Mouse (Mus musculus) heart, adult 18-20 months (tissue): ENCODE results near the gene Aqp8. TPM values are rescaled to one million over a fixed set of nuclear protein-coding genes. Genes with fewer than 3 reads are reported as not detected.

ENCODE experiments used
- DNase-seq, 2 experiments: peaks; one replicate each; pipeline ENCODE4 v3.0.0; 2021 to 2022; ENCODE audit warnings: mixed read lengths in 1 of 2
- total RNA-seq, 2 experiments: library from RNA; stranded (reverse); gene quantifications; 2 replicates each; pipeline ENCODE4 v1.2.3; 2021

The Aqp8 gene
- total RNA-seq, 2 experiments from 2014 or later: 7.8 to 11.5 TPM

DNA sequence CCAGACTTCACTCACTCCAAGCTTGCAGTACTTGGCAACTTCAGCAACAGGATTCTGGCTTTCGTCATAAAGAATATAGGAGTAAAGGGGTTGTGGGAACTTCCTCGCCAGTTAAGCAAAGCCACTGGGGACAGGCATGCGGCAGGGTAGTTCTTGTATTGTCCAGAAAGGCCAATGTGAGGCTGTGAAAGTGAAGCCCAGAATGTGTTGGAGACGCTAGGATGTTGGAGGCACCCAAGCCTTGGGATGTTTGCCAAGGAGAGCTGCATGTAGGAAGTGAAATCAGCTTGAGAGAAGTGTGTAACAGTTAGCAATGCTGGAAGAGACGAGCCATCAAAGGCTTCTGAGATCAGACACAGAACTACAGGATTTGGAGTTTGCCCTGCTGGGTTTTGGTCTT, 25.6 kb downstream of the Aqp8 start:
- DNase-seq: peak; percentile 8 to 25

DNA sequence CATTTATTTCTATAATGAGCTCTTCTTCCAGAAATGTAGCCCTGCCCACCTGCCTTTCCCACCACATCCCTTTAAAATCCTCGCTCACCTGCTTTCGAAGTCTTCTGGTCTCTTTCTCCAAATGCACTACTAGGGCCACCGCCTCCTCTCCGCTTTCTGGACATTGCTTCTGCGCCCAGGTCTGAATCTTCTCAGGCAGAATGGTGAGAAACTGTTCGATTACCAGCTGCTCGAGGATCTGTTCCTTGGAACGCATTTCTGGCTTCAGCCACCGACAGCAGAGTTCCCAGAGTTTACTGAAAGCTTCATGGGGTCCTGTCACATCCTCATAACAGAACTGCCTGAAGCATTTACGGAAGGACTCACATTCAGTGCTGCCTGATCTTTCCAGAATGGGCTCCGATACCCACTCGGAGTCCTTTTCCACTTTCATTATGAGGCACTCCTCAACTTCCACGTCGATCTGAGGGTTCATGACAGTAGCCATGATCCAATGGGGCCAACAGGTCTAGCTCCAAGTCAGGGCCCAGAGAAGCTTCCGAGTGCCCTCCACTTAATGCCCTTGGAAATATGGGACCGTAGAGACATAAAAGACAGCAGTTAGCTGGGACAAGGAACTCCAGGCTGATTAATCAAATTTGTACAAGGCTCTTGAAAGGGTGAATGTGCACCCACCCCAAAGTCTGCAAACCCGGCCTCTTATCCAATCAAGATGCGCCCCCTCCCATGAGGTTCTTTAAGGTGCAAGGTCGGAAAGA, 37.6 kb downstream of the Aqp8 start:
- DNase-seq: peak in 1 of 2 experiments; percentile 6

GRCm38 (mm10) chr7:123500239-123501219, 38.4 kb downstream of the Aqp8 start, which contains the start of gene Zkscan2:
Zkscan2 (minus strand) TSS chr7:123500449.
- peak; percentile 53 to 74 for DNase-seq

DNA sequence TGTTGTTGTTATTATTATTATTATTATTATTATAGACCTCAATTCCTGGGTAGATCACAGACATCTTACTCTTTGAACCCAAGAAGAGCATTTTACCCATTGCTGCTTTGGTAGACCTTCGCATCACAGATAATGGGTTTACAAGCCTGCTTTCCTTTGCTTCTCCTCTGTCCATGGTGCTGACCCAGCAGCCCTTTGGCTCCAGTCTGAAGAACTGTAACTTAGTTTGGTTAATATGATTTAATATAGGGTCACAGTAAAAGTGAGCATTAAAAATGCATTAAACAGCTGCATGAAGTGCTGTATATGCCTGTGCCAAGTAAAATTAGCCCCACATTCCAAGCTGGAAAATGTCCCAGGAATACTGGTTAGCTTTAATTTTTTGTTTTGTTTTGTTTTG, 41.3 kb downstream of the Aqp8 start:
- DNase-seq: peak; percentile 4 to 53

DNA sequence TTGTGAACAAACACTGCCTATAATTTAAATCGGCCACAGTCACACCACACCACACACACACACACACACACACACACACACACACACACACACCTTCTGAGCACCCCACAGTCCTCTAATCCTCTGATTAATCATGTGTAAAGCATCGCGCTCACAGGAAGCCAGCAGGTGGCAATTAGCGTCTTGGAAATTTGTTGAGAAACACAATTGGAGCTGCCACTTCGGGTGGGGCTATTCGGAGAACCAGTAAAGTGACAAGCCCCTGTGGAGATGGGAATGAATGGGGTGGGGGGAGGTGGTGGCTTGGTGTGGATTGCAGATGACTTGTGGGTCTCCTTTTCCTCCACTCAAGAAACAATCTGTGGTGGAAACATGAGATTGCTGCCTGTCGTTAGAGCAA, 45.9 kb downstream of the Aqp8 start:
- no peak for DNase-seq

Other genes with a start within 250 kb of the Aqp8 start
- not detected for gene Slc5a11, start 247.5 kb upstream of the Aqp8 start, total RNA-seq
- gene Lcmt1, start 92.5 kb upstream of the Aqp8 start, total RNA-seq: 10 to 100 TPM; 21.8 to 22.1 TPM
- 10 to 100 TPM; 12.5 to 16.2 TPM for gene Arhgap17, start 92.4 kb upstream of the Aqp8 start, total RNA-seq
- gene Zkscan2, start 38.2 kb downstream of the Aqp8 start, total RNA-seq: 1 to 10 TPM; 1.1 to 1.4 TPM